Mouse (Mus musculus) c-Kit-positive CD71-positive TER-119-negative erythroid progenitor cells, embryonic 14.5 days (primary cell): ENCODE data around the gene Nhlrc4.
A peak's percentile ranks its signal among the peaks of the same experiment; 100 is the strongest.

Source experiments
- DNase-seq: peaks from one replicate; pipeline ENCODE4 v3.0.0-alpha.2; 2013; ENCODE audit warnings: low read depth

The Nhlrc4 gene

GRCm38 (mm10) chr17:25944366-25945163 lies at the start of gene Nhlrc4, which contains the start of gene Pigq:
Nhlrc4 (minus strand) TSS chr17:25944961.
Pigq (minus strand) TSS chr17:25944936.
- no peak for DNase-seq

DNA sequence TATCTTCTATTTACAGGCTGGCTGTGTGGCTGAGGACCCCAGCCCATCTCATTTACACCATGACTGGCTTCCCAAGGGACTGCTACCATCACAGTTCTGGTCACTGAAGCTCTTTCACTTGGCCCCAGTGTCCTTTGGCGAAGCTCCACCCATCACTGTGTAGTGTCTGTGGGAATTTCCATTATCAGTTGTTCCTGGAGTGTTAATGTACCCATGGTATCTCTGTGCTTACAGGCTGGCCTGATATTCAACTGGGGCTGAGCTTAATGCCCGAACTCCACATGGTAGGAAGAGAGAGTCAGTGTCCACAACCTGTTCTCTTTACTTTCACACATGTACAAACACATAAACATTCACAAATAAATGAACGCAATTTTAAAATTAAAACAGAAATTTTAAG lies 48.7 kb upstream of the Nhlrc4 start:
- DNase-seq, result peak; percentile 56

- no peak for DNase-seq
These were observed 47.5 kb upstream of the Nhlrc4 start for GRCm38 (mm10) chr17:25992274-25992673.

GRCm38 (mm10) chr17:25990331-25990730 lies 45.6 kb upstream of the Nhlrc4 start:
- no peak for DNase-seq

DNA sequence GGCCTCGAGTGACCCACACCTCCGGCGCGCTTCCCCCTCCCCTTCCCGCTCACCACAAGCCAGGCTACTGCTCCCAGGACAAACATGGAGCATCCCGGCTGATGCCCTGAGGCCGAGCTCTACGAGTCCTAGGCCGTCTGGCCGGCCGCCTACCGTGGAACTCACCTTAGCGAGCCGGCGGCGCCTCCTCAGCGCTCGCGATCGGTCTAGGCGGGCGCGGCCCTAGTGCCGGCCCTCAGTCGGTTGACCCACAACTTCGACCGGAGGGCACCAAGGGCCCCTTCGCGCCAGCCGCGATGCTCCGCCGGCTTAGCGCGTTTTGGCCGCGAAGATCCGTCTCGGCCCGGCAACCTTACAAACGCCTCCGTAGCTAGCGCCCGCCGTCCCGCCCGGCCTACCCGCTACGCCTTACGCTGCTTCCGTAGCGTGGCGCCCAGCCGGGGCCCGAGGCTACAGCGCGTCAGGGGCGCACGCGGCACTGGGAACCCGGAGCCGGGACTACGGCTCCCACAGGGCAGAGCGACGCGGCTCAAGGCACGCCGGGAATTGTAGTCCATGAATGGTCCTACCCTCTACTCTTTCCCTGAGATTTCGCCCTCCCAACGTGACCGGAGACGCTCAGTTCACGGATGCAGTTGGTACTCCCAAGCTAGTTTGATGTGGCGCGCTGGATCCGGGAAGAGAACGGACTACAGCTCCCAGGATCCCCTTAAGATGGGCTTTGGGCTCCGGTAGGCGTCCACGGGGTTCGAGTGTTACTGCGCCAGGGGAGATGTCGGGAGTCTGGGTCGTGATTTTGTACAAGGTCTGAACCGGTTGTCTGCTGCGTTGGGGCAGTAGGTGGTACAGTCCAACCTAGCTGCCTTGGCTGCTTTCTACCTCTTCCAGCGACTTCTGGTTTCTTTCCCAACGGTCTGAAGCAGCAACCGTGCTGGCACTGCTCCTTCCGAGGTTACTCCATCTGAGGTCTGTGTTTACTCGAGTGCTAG lies 40.8 kb upstream of the Nhlrc4 start, which contains the start of gene Capn15:
Gene Capn15 (minus strand): TSS at position 491 of the 989 bp plus-strand sequence.
- DNase-seq, result peak; percentile 82

DNA sequence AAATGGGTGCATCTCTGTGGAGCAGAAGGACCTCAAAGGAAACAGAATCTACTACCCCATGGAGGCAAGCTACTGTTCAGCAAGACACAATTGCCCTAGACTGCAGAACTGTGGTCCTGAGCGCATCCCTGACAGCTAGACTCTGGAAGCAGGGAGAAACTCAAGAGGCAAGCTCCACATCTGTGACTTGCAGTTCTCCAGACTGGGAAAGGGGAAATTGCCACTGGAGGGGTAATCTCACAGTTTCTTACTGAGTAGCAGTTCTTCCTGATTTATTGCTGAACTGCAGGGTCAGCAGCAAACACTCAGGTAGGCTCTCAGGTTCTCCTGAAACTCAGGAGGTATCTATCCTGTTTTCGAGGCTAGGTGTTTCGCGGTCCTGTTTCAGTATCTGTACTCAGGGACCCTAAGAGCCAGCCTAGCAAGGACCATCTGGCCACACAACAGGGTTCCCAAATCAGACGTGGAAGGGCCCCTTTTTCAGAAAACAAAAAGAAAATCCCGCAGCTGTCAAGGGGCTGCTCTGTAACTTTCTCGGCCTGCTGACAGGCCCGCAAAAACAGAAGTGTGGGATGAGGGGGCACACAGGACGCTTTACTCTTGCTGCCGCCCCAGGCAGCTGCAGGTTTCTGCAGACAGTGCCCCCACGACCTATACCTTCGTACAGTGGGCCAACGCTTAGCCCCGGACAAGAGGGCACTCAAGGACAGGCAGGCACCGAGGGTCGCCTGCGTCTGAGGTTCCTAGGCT lies 40.0 kb upstream of the Nhlrc4 start:
- no peak for DNase-seq

- DNase-seq, result no peak
These were observed 39.3 kb upstream of the Nhlrc4 start for GRCm38 (mm10) chr17:25984066-25984465.

- no peak for DNase-seq
These were observed 38.2 kb upstream of the Nhlrc4 start for GRCm38 (mm10) chr17:25982913-25983312.

- DNase-seq, result no peak
These were observed 36.1 kb upstream of the Nhlrc4 start for GRCm38 (mm10) chr17:25980854-25981253.

- no peak for DNase-seq
These were observed 35.3 kb upstream of the Nhlrc4 start for GRCm38 (mm10) chr17:25979829-25980738.

DNA sequence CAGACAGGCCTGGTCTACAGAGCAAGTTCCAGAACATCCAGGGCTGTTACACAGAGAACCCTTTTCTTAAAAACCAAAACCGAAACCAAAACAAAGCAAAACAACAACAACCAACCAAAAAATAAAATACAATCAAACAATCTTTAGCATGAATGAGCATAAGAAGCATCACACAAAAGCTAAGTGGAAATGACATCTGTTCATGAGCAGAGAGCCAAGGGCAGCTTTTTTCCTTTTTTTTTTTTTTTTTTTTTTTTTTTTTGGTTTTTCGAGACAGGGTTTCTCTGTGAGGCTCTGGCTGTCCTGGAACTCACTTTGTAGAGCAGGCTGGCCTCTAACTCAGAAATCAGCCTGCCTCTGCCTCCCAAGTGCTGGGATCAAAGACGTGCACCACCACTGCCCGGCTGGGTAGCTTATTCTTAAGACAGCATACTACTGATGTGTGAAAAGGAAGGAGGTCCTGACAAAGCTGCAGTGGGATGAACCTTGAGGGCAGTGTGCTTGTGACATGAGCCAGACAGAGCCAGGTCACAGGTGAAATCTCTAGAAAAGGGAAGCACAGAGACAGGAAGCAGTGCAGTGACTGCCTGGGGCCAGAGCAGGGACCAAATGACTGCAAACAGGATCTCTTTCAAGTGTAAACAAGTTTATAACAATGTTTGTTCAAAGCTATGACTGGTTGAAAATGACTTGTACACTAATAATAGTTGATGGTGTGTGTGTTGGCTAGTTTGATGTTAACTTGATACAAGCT lies 26.4 kb upstream of the Nhlrc4 start:
- no peak for DNase-seq

- DNase-seq, result no peak
These were observed 25.7 kb upstream of the Nhlrc4 start for GRCm38 (mm10) chr17:25970448-25970847.

DNA sequence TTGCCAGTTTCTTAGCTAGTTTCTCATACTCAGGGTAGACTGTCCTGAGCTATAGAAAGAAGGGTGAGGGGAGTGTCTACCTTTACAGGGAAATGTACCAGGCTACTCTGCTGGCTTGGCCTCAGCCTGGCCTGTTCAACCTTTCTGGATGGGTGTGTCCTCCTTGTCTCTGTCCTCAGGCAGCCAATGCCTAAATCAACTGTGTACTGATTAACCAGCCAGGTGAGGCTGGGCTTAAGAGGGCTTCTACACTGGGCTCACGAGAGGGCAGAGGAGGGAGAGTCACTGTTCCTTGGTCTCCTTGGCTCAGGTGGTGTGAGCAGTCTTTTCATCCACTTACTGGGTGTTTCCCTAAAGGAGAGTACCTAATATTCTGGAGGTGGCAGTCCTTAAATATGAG lies 23.4 kb upstream of the Nhlrc4 start:
- no peak for DNase-seq

- DNase-seq, result no peak
These were observed 22.9 kb upstream of the Nhlrc4 start for GRCm38 (mm10) chr17:25967652-25968051.

DNA sequence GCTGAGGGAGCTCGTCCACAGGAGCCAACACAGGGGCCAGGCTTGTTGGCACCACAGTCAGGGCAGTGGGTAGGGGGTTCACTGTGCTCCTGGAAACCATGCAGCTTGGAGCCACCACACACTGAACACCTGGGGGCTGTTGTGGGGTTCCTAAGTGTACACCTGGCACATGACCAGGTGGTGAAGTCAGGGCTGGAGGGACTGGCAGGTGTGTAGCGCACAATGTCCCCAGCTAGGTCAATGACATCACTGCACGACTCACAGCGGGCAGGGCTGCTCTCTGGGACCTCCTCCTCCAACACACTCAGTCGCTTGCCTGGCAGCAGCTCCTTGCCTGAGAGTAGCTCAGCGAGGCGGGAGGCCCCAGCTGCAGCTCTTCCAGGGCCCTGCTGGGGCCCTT lies 19.5 kb upstream of the Nhlrc4 start:
- DNase-seq, result no peak

DNA sequence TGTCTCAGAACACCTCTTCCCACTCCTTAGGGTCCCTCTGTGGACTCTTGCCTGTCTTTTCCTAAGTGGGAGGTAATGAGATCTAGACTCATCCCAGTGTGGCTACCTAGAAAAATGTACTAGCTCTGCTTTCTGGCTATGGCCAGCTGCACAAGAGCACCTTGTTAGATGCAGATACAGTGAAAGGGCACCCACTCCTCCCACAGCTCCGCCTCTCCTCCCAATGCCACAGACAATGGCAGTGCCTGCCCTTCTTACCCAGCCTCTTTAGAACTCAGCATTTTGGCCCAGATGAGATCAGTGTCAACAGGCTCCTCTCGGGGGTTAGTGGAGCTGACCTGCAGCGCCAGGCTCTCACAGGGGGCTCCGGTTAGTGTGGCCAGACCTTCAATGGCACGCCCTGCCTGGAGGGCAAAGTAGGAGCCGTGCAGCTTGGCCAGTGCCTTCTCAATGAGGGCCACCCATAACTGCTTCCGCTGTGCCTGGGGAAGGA lies 17.7 kb upstream of the Nhlrc4 start:
- DNase-seq, result no peak

- peak; percentile 77 for DNase-seq
These were observed 16.8 kb upstream of the Nhlrc4 start for GRCm38 (mm10) chr17:25961566-25961965.

- no peak for DNase-seq
These were observed 15.1 kb upstream of the Nhlrc4 start for GRCm38 (mm10) chr17:25959630-25960467.
